Mouse (Mus musculus) intestine, embryonic 15.5 days (tissue): ENCODE data around the gene Htr6. TPM values are rescaled to one million over a fixed set of nuclear protein-coding genes. Genes with fewer than 3 reads are reported as not detected.
A peak's percentile ranks its signal among the peaks of the same experiment; 100 is the strongest.

Experiments
- ATAC-seq: fragments of 200-750 bp; cut with Nextera tagmentation; 2 replicates; pipeline ENCODE4 v1.8.0; 2017; ENCODE audit warnings: moderate TSS enrichment, moderate library complexity
- H3K27ac ChIP-seq: fragments of 300-500 bp; sonication (generic); 2 replicates; pipeline ENCODE4 v1.5.1; 2015; ENCODE audit warnings: mild to moderate bottlenecking, inconsistent platforms
- H3K27me3 ChIP-seq: fragments of 300-500 bp; sonication (generic); replicated peaks from 2 replicates; pipeline ENCODE4 v1.6.1; 2015; ENCODE audit warnings: inconsistent platforms
- H3K36me3 ChIP-seq: fragments of 300-500 bp; sonication (generic); 2 replicates; pipeline ENCODE4 v1.6.1; 2015; ENCODE audit warnings: inconsistent platforms
- H3K4me1 ChIP-seq: fragments of 300-500 bp; sonication (generic); replicated peaks from 2 replicates; pipeline ENCODE4 v1.6.1; 2015; ENCODE audit warnings: inconsistent platforms
- H3K4me2 ChIP-seq: fragments of 300-500 bp; sonication (generic); replicated peaks from 2 replicates; pipeline ENCODE4 v1.6.1; 2015; ENCODE audit warnings: mild to moderate bottlenecking, inconsistent platforms
- H3K4me3 ChIP-seq: fragments of 300-500 bp; sonication (generic); replicated peaks from 2 replicates; pipeline ENCODE4 v1.5.1; 2015; ENCODE audit warnings: inconsistent platforms
- H3K9ac ChIP-seq: fragments of 300-500 bp; sonication (generic); 2 replicates; pipeline ENCODE4 v1.6.1; 2015; ENCODE audit warnings: inconsistent platforms
- H3K9me3 ChIP-seq: fragments of 300-500 bp; sonication (generic); 2 replicates; pipeline ENCODE4 v1.6.1; 2016; ENCODE audit warnings: inconsistent platforms
- WGBS: fragments of 180-500 bp; shearing (Covaris S2); methylation state at CpG from one replicate; pipeline ENCODE4 v1.1.7; 2015; 5-methylcytosine and 5-hydroxymethylcytosine counted together
- polyA plus RNA-seq: library from polyadenylated mRNA; unstranded; fragments of >200 nt; fragmentation: Nextera tagmentation; extraction: Ambion mirVana; gene quantifications from 2 replicates; pipeline ENCODE4 v1.2.1, GENCODE M21; 2015

Gene Htr6
- polyA plus RNA-seq = 0.14 and 0.18 TPM in 2 replicates

DNA sequence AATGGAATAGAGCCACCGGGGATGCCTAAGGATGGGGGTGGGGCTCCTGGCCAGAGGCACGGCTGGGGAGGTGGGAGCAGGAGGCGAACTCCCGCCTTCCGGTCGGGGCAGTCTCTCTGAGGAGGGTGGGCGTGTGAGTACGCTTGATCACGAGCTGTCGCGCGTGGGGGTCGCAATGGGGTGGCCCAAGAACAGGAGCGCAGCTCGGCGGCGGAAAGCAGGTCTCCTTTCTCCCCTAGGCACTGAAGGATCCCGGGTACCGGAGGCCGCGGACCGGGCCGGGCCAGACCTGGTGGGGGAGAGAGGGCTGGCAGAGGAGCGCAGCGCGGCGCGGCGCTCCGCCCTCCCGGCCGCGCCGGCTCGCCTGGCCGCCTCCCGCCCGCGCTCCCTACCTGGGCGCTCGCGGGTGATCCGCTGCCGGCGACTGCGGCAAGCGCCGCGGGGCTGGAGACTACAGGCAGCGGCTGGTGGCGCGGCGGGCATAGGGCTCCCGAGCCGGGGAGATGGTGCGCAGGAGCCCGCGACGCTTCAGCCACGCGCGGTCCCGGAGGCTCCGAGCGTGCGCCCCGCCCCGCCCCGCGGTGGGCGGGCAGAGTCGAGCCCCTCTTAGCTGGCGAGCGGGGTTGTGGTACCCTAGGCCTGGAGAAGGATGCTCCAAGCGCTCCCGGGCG is at the start of gene Htr6:
Gene Htr6, minus strand, starts transcription at position 530 of the 671 bp plus-strand sequence.
- peak within 1 kb of the TSS; percentile 54 for H3K4me3 ChIP-seq
- H3K27ac ChIP-seq = no peak within 1 kb of the TSS
- H3K4me2 ChIP-seq = peak within 1 kb of the TSS; percentile 98
- H3K9me3 ChIP-seq = no peaks in the 10 kb centered on the region
- peak; percentile 48 for ATAC-seq
- H3K4me1 ChIP-seq = peaks cover 16% of the 10 kb centered on the region
- H3K9ac ChIP-seq = peak within 1 kb of the TSS; percentile 44
- peaks cover 47% of the 10 kb centered on the region for H3K27me3 ChIP-seq
- H3K36me3 ChIP-seq = no peaks in the 10 kb centered on the region
- under 1% methylated on average over 70 of the region's 77 CpGs for WGBS

DNA sequence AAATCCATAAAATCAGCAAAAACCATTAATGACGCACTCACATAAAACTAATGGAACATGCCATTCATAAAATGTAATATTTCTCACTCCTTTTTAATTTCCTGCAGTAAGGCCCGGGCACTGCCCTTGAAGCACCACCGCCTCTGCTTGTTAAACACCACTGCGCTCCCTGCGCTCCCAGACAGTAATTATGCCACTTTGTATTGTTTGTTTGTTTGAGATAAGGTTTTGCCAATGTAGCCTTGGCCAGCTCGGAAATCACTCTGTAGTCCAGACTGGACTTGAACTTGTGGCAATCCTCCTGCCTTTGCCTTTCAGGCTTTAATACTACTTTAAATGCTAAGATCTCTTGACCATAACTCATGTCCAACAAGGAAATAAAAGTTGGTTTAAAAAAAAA is 49.6 kb upstream of the Htr6 start:
- ATAC-seq = 0 out of 2 replicates have a peak, but pooled peaks have one; percentile 37
- Histone ChIP-seq H3K4me2 (no peak overlapping the region), H3K9ac (no peak overlapping the region), H3K27me3 (no peaks in the 10 kb centered on the region), H3K4me3 (no peak overlapping the region), H3K36me3 (0 out of 2 replicates have a peak, but pooled peaks cover 6% of the 10 kb centered on the region), H3K27ac (no peak overlapping the region), H3K9me3 (no peaks in the 10 kb centered on the region), H3K4me1 (peaks cover 18% of the 10 kb centered on the region)
- WGBS = 65% methylated on average over 6 of the region's 6 CpGs

GRCm38 (mm10) chr4:139122557-139122956 is 47.2 kb upstream of the Htr6 start:
- Histone ChIP-seq H3K9me3 (no peaks in the 10 kb centered on the region), H3K4me2 (no peak overlapping the region), H3K36me3 (0 out of 2 replicates have a peak, but pooled peaks cover 6% of the 10 kb centered on the region), H3K9ac (no peak overlapping the region), H3K27me3 (no peaks in the 10 kb centered on the region), H3K27ac (no peak overlapping the region), H3K4me1 (peaks cover 11% of the 10 kb centered on the region; the same call in 1 of the 2 replicates), H3K4me3 (no peak overlapping the region)
- no peak for ATAC-seq
- WGBS = 89% methylated on average over 4 of the region's 4 CpGs

GRCm38 (mm10) chr4:139120998-139121397 is 45.6 kb upstream of the Htr6 start:
- no peak for ATAC-seq
- no peaks in the 10 kb centered on the region for H3K27me3 ChIP-seq
- H3K4me3 ChIP-seq = no peak overlapping the region
- no peak overlapping the region for H3K9ac ChIP-seq
- WGBS = 63% methylated on average over 7 of the region's 7 CpGs
- no peak overlapping the region for H3K4me2 ChIP-seq
- H3K36me3 ChIP-seq = no peaks in the 10 kb centered on the region
- H3K9me3 ChIP-seq = no peaks in the 10 kb centered on the region
- H3K27ac ChIP-seq = no peak overlapping the region
- H3K4me1 ChIP-seq = peaks cover 17% of the 10 kb centered on the region; the same call in 1 of the 2 replicates

GRCm38 (mm10) chr4:139120281-139120814 is 45.0 kb upstream of the Htr6 start:
- no peaks in the 10 kb centered on the region for H3K36me3 ChIP-seq
- H3K4me3 ChIP-seq = no peak overlapping the region
- WGBS = 54% methylated on average over 4 of the region's 4 CpGs
- peaks cover 17% of the 10 kb centered on the region; the same call in 1 of the 2 replicates for H3K4me1 ChIP-seq
- no peaks in the 10 kb centered on the region for H3K27me3 ChIP-seq
- H3K4me2 ChIP-seq = no peak overlapping the region
- no peak for ATAC-seq
- no peak overlapping the region for H3K27ac ChIP-seq
- H3K9ac ChIP-seq = no peak overlapping the region
- no peaks in the 10 kb centered on the region for H3K9me3 ChIP-seq

DNA sequence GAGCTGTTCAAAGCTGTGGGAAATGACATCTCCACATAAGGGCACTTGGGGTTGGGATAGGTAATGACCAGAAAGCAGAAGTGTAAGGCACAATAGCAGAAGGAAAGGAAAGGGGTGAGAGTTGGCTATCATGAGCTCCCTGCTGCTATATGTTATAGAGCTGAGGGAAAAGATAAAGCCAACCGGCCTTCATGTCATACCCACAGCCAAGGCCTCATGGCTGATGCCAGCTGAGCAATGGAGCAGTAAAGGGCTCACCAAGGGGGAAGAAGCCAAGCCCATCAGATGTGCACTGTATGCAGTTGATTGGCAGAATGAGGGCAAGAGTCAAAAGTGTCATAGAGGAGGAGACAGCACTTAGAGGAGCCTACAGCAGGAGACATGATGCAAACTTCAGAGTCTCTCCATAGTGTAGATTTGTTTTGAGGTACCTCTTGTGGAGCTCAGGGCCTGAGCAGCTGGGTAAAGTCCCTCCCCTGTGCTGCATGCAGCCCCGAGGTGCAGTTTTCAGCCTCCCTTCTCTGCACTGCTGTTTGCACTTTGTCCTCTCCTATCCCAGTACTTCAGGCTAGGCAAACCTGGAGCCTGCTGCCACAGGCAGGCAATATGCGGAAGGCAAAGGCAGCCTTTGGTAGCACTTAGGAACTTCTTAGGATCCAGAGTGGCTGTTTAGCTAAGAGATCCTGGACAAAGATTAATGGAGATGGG is 41.1 kb upstream of the Htr6 start:
- Histone ChIP-seq H3K27ac (0 out of 2 replicates have a peak overlapping the region, but pooled peaks have one; percentile 29), H3K4me3 (no peak overlapping the region), H3K4me1 (peaks cover 25% of the 10 kb centered on the region), H3K27me3 (no peaks in the 10 kb centered on the region), H3K9ac (no peak overlapping the region), H3K4me2 (no peak overlapping the region), H3K9me3 (no peaks in the 10 kb centered on the region), H3K36me3 (no peaks in the 10 kb centered on the region)
- peak; percentile 76 for ATAC-seq
- 73% methylated on average over 3 of the region's 3 CpGs for WGBS

GRCm38 (mm10) chr4:139115721-139116120 is 40.4 kb upstream of the Htr6 start:
- H3K9me3 ChIP-seq = no peaks in the 10 kb centered on the region
- no peak for ATAC-seq
- WGBS = 92% methylated on average over 5 of the region's 5 CpGs
- H3K4me1 ChIP-seq = peaks cover 32% of the 10 kb centered on the region
- H3K4me3 ChIP-seq = no peak overlapping the region
- H3K4me2 ChIP-seq = no peak overlapping the region
- H3K27me3 ChIP-seq = no peaks in the 10 kb centered on the region
- no peak overlapping the region for H3K9ac ChIP-seq
- H3K27ac ChIP-seq = no peak overlapping the region
- H3K36me3 ChIP-seq = no peaks in the 10 kb centered on the region

DNA sequence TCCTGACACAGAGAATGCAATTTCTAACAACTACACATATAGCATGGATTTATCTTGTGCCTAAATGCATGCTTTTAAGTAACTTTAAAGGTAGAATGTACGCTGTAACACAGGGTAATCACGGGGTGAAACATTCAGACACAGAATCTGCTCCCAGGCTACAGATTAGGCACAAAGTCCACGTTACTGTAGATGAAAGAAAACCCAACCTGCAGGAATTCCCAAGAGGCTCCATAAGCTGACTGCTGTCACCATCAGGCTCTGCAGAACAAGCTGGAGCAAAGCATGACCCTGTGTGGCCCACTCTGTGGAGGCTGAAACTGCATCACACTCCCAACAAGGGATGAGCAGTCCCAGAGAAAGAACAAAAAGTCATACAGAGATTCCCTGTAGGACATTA is 37.1 kb upstream of the Htr6 start:
- 0 out of 2 replicates have a peak overlapping the region, but pooled peaks have one; percentile 24 for H3K27ac ChIP-seq
- no peak overlapping the region for H3K4me3 ChIP-seq
- peak; percentile 58 for ATAC-seq
- H3K27me3 ChIP-seq = no peaks in the 10 kb centered on the region
- peaks cover 41% of the 10 kb centered on the region for H3K4me1 ChIP-seq
- no peaks in the 10 kb centered on the region for H3K9me3 ChIP-seq
- no peak overlapping the region for H3K9ac ChIP-seq
- no peak overlapping the region for H3K4me2 ChIP-seq
- no peaks in the 10 kb centered on the region for H3K36me3 ChIP-seq
- WGBS = 51% methylated on average over 3 of the region's 3 CpGs

- peak overlapping the region; percentile 60 for H3K27ac ChIP-seq
- H3K4me3 ChIP-seq = no peak overlapping the region
- H3K4me1 ChIP-seq = peaks cover 37% of the 10 kb centered on the region
- no peaks in the 10 kb centered on the region for H3K27me3 ChIP-seq
- H3K9me3 ChIP-seq = no peaks in the 10 kb centered on the region
- no peaks in the 10 kb centered on the region for H3K36me3 ChIP-seq
- ATAC-seq = 0 out of 2 replicates have a peak, but pooled peaks have one; percentile 49
- no peak overlapping the region for H3K9ac ChIP-seq
- WGBS = 18% methylated on average over 3 of the region's 3 CpGs
- H3K4me2 ChIP-seq = peak overlapping the region; percentile 26; the same call in 1 of the 2 replicates
Measured at GRCm38 (mm10) chr4:139111421-139111820, 36.1 kb upstream of the Htr6 start.

DNA sequence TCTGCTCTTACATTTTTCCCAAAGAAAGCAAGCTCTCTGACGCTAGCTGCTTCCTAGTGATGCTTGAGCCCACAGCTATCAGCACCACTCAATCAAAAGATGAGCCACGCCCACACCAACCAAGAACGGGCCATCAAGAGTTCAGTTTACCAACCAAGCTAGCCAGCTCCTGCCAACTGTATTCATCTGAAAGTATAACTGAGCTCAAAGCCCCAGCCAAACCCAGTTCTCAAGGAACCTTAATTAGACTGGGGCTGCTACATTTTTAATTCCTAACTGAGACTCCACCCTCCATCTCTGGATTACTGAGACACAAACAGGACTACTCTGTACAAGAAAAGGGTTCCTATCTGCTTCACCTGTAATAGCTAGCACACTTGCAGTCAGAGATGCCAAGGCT is 35.5 kb upstream of the Htr6 start:
- ATAC-seq = no peak
- no peaks in the 10 kb centered on the region for H3K27me3 ChIP-seq
- H3K9ac ChIP-seq = 0 out of 2 replicates have a peak overlapping the region, but pooled peaks have one; percentile 5
- 50% methylated on average over 3 of the region's 3 CpGs for WGBS
- peak overlapping the region; percentile 26; the same call in 1 of the 2 replicates for H3K4me2 ChIP-seq
- no peak overlapping the region for H3K4me3 ChIP-seq
- H3K27ac ChIP-seq = peak overlapping the region; percentile 60
- peaks cover 34% of the 10 kb centered on the region for H3K4me1 ChIP-seq
- H3K36me3 ChIP-seq = no peaks in the 10 kb centered on the region
- H3K9me3 ChIP-seq = no peaks in the 10 kb centered on the region

DNA sequence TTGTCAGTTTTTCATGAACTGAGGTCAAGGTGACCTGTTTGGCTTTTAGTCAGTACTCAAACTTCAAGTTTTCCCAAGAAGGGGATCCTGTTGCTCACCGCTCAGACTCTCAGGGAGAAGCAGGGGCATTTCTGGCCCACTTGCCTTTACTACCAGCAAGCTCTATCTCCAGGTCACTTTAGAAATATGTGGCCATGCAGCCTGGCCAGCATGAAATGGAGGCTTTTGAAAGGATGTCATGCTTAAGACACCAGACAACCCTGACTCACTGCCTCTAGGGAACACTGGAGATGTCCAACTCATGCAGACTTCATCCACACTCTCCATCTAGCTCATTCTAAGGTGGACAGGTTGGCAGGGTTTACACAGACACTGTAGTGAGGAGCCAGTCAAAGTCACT is 30.1 kb upstream of the Htr6 start:
- no peak overlapping the region for H3K4me2 ChIP-seq
- no peak overlapping the region for H3K9ac ChIP-seq
- no peak for ATAC-seq
- no peaks in the 10 kb centered on the region for H3K27me3 ChIP-seq
- H3K4me3 ChIP-seq = no peak overlapping the region
- no peak overlapping the region for H3K27ac ChIP-seq
- H3K9me3 ChIP-seq = no peaks in the 10 kb centered on the region
- WGBS = 88% methylated on average over 1 of the region's 1 CpGs
- H3K4me1 ChIP-seq = peaks cover 12% of the 10 kb centered on the region
- peaks cover 17% of the 10 kb centered on the region for H3K36me3 ChIP-seq

- H3K4me1 ChIP-seq = peaks cover under 1% of the 10 kb centered on the region; the same call in 1 of the 2 replicates
- no peak overlapping the region for H3K4me3 ChIP-seq
- no peak for ATAC-seq
- no peaks in the 10 kb centered on the region for H3K27me3 ChIP-seq
- no peaks in the 10 kb centered on the region for H3K9me3 ChIP-seq
- H3K4me2 ChIP-seq = no peak overlapping the region
- H3K9ac ChIP-seq = no peak overlapping the region
- H3K27ac ChIP-seq = no peak overlapping the region
- WGBS = 72% methylated on average over 6 of the region's 6 CpGs
- H3K36me3 ChIP-seq = peaks cover 17% of the 10 kb centered on the region
Measured at GRCm38 (mm10) chr4:139101546-139101945, 26.2 kb upstream of the Htr6 start.
